Comparison of ENCODE assay signal across 23 mouse cellular contexts in the genomic region with DNA sequence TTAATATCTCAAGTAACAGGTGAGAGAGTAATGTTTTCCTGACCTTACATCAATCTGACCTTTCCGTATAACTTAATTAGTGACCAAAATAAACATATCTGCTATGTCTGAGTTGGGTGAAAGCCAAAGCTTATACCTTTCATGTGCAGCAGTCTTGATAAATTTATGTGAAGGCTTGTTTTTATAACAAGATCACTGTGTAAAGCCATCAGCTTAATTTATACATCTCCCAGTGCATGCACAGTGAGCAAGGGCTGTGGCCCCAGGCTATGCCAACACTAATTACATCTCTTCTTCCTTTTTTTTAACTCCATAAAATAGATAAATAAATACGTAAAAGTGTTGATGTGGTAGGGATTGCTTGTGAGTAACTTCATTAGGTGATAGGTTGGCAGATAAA.
DNase-seq lines count a peak whose midpoint lies in the region; ATAC-seq and TF ChIP-seq lines count a peak whose summit lies in the region.
"Had no signal": no experiment of that assay in that cellular context is flagged by ENCODE, and none has a peak within 500 bp of the region (broad histone marks: within the 10 kb centered on the region; RNA-seq: fewer than 3 reads in every experiment).

No protein-coding gene starts in this region.

- ATAC-seq in kidney, embryonic 15.5 days (replicated peaks; ENCODE audit: low FRiP score): peak; percentile 74; the same call in 1 of the 2 replicates
- ATAC-seq in kidney, postnatal 0 days (replicated peaks; ENCODE audit: low FRiP score, low read depth): no peak
- ATAC-seq: forebrain, embryonic 14.5 days had no signal

- H3K4me1 ChIP-seq in kidney, embryonic 15.5 days: no peaks in the 10 kb centered on the region
- no peaks in the 10 kb centered on the region for H3K4me1 ChIP-seq in kidney, postnatal 0 days (replicated peaks; ENCODE audit: insufficient read depth, low read length)
- H3K4me1 ChIP-seq: embryonic facial prominence, embryonic 13.5 days; embryonic facial prominence, embryonic 15.5 days; forebrain, embryonic 10.5 days; forebrain, embryonic 12.5 days had no signal

- no peaks in the 10 kb centered on the region for H3K36me3 ChIP-seq in kidney, embryonic 15.5 days
- no peaks in the 10 kb centered on the region for H3K36me3 ChIP-seq in kidney, postnatal 0 days (ENCODE audit: insufficient read depth, low read length)
- H3K36me3 ChIP-seq: embryonic facial prominence, embryonic 13.5 days; embryonic facial prominence, embryonic 15.5 days; forebrain, embryonic 10.5 days; forebrain, embryonic 12.5 days had no signal

- no peaks in the 10 kb centered on the region for H3K9me3 ChIP-seq in kidney, embryonic 15.5 days (replicated peaks)
- H3K9me3 ChIP-seq in kidney, postnatal 0 days (replicated peaks; ENCODE audit: low read length): no peaks in the 10 kb centered on the region
- H3K9me3 ChIP-seq: embryonic facial prominence, embryonic 13.5 days; embryonic facial prominence, embryonic 15.5 days; forebrain, embryonic 10.5 days; forebrain, embryonic 12.5 days had no signal

- H3K9ac ChIP-seq in kidney, embryonic 15.5 days: no peak overlapping the region
- no peak overlapping the region for H3K9ac ChIP-seq in kidney, postnatal 0 days (ENCODE audit: low read depth, low read length)
- H3K9ac ChIP-seq: embryonic facial prominence, embryonic 13.5 days; embryonic facial prominence, embryonic 15.5 days; forebrain, embryonic 12.5 days had no signal

- H3K4me3 ChIP-seq in kidney, embryonic 15.5 days (replicated peaks): no peak overlapping the region
- H3K4me3 ChIP-seq in kidney, postnatal 0 days (replicated peaks; ENCODE audit: low read depth, low read length): no peak overlapping the region
- H3K4me3 ChIP-seq: embryonic facial prominence, embryonic 13.5 days; embryonic facial prominence, embryonic 15.5 days; erythroblast, embryonic 14.5 days; forebrain, embryonic 10.5 days; forebrain, embryonic 12.5 days had no signal

- WGBS in kidney, embryonic 15.5 days: 13% methylated on average over 2 of the region's 2 CpGs
- WGBS in kidney, postnatal 0 days: 18% methylated on average over 2 of the region's 2 CpGs

- no peak for TF ChIP-seq CTCF in kidney, postnatal 0 days (IDR thresholded peaks at IDR 0.05; ENCODE audit: low read depth)

- DNase-seq in kidney, postnatal 14 days: no peak
- DNase-seq in kidney, postnatal 0 days (ENCODE audit: low spot score): peak; percentile 29
- DNase-seq in kidney, adult 9 months: no peak
- peak; percentile 14 for DNase-seq in forelimb bud, embryonic 11.5 days (ENCODE audit: low read depth, low spot score)
- DNase-seq in mesoderm, embryonic 11.5 days (ENCODE audit: low read depth, low spot score): peak; percentile 8
- DNase-seq in heart, adult 9 months (ENCODE audit: low spot score in 2 of 2): no peak
- DNase-seq: adrenal gland, adult 2 months; adrenal gland, postnatal 10 days; adrenal gland, postnatal 25 days; cerebellum, adult 11 months; cerebellum, adult 18-20 months; cerebellum, adult 8-10 months; cerebellum, adult 9-11 months; cerebellum, postnatal 14 days; cerebellum, postnatal 36 days; embryo, embryonic 11 days had no signal

- H3K27me3 ChIP-seq in kidney, embryonic 15.5 days: no peaks in the 10 kb centered on the region; the same call in 1 of the 2 replicates
- H3K27me3 ChIP-seq in kidney, postnatal 0 days (ENCODE audit: insufficient read depth, low read length): no peaks in the 10 kb centered on the region
- H3K27me3 ChIP-seq: embryonic facial prominence, embryonic 13.5 days; embryonic facial prominence, embryonic 15.5 days; forebrain, embryonic 12.5 days had no signal

- H3K4me2 ChIP-seq in kidney, embryonic 15.5 days: no peak overlapping the region
- H3K4me2 ChIP-seq in kidney, postnatal 0 days (ENCODE audit: low read length): no peak overlapping the region
- H3K4me2 ChIP-seq: embryonic facial prominence, embryonic 13.5 days; embryonic facial prominence, embryonic 15.5 days; forebrain, embryonic 12.5 days had no signal

- no peak overlapping the region for H3K27ac ChIP-seq in kidney, embryonic 15.5 days
- no peak overlapping the region for H3K27ac ChIP-seq in kidney, postnatal 0 days
- H3K27ac ChIP-seq: embryonic facial prominence, embryonic 13.5 days; embryonic facial prominence, embryonic 15.5 days; forebrain, embryonic 10.5 days; forebrain, embryonic 12.5 days had no signal

Comparison
In these comparisons a context has a peak if more than half of its experiments do, and no peak if none do; other contexts are left out.
1. DNase-seq: peak in kidney, postnatal 0 days (single experiment), forelimb bud, embryonic 11.5 days (single experiment) and mesoderm, embryonic 11.5 days (single experiment); none in kidney, postnatal 14 days (single experiment), kidney, adult 9 months (single experiment) and heart, adult 9 months (0 of 2).